Mouse (Mus musculus): ENCODE measurements at regions not wholly inside any gene's neighbourhood (a gene's known extent, or its start where the extent isn't known, plus 50 kb on each side); places are given as distances from the start of the nearest gene placed in this dataset.
"Not testable (repeated sequence)": the region's sequence is repeated elsewhere in the genome, so short reads cannot be mapped to it uniquely, and the experiment has no call there.

DNA sequence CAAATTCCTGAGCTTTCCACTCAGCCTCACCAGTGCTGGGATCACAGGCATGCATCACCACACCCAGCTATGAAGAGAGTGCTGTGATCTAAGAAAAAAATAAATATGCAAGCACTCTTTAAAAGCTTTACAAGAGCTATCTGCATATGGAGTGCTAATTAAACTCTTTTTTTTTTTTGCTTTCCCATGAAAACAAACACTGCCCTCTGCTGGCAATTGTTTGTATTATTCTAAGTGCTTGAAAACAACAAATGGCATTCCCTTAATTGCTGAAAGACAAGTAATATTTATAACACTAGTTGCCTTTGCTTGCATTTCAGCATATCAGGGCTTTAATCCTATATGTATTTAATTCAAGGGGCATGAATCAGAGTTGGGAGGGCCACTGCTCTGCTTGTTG lies 91.8 kb downstream of the 5730507C01Rik start:
- not testable (repeated sequence) for DNase-seq (ENCODE audit: low spot score)

DNA sequence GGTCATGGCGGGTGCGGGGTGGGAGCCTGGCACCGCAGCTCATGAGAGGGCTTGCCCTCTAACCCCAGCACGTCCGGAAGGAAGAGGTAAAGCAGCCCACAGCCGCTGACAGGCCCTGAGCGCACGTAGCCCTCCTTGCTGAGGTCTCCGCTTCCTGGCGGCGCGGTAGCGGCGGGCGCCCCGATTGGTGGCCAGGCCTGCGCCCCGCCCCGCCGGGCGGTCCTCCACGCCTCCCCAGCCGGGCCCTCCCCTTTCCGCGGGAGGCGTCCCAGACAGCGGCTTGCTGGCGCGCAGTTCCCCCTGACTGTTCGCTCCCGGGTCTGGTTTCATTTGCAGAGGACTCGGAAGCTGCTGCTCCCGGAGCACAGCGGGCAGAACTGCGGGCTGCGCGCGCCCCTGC lies 95.5 kb downstream of the 5730507C01Rik start:
- DNase-seq (ENCODE audit: low spot score) = peak; percentile 21

DNA sequence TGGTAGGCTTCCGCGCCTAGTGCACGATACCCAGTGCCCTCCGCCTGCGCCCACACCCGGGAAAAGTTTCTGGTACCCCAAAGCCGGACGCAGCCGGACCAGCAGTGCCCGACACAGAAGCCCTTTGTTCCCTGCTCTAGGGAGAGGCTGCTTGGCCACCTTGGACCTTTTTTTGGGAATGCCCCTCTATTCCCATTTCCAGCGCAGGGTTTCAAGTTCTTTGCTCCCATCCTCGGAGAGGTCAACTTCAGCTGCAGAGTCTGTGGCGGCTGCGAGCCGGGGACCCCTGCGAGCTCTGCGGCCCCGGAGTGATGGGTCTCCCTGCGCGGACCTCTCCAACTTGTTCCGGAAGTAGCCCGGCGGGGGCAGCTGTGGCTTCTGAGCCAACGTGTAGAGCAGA lies 96.3 kb downstream of the 5730507C01Rik start:
- peak; percentile 0 for DNase-seq (ENCODE audit: low spot score)
